Mouse (Mus musculus): ENCODE measurements at regions not wholly inside any gene's neighbourhood (a gene's known extent, or its start where the extent isn't known, plus 50 kb on each side); places are given as distances from the start of the nearest gene placed in this dataset.

DNA sequence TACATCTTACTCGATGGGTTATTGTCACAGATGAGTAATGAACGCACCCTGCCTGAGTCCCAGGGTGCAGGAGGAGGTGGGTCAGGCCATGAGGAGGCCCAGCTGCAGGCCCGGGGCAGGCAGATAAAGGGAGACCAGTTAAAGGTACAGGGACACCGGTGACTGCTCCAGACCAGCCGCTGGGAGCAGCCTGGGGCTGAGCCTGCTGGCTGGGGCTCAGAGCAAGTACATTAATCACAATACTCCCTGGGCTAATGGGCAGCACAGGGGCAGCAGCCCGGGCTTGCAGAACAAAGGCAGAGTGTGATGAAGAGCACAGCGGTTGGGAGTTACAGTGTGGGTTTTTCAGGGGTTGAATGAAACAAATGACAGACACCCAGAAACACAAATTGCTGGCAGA, 154.4 kb upstream of the Rnf219 start:
- no peak for DNase-seq (ENCODE audit: low spot score)

DNA sequence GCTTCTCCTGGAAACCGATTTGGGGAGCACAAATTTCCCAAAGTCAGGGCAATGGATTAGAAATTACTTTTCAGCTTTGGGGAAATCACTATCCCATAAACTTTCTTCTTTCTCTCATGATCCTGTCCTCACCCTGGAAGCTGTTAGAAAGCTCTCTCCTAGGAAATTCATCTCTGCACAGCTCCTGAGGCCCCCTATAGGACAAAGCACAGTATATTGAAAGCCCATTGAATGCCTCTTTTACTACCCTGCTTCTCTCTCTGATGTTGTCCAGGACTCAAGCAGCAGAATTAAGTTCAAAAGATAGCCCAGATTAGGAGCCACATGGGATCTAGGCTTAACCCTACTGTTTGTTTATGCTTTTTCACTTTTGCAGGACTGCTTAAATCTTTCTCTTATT, 139.3 kb upstream of the Rnf219 start:
- no peak for DNase-seq (ENCODE audit: low spot score)

DNA sequence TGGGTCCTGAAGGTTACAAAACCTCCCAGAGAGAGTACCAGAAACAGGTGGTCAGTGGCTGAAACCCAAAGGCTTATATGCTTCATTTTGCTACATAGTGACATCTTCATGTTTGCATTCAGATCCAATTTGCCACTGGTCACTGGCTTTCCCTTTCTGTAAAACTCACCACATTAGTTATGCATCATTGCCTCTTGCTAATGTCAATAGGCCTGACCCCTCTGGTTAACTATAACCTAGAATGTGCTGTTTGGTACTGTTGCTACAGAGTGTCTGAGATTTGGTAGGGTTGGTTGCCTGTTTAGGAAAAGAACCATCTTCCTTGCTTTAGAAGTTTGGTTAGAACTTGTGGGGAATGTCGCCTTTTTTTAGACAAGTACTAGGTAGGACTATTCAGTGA, 136.3 kb upstream of the Rnf219 start:
- DNase-seq (ENCODE audit: low spot score), result no peak

- no peak for DNase-seq (ENCODE audit: low spot score)
These were observed 127.5 kb upstream of the Rnf219 start for GRCm38 (mm10) chr14:104649980-104650379.

DNA sequence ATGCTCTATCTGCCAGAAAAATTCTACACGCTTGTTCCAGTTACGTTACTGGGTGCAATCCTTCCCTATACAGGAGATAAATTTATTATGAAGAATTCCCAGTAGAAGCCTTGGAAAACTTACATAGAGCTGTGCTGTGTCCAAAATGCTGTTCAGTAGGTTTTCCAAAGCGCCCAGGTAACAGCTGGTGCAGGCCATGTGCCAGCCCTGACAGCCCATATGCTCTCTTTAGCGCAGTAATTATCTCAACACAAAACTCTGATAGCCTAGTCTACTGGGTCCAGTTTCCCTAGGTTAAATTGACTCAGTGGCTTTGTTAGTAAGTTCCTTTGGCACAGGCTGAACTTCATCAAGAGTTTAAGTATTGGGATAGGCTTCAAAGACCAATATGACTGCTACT, 122.2 kb upstream of the Rnf219 start:
- no peak for DNase-seq (ENCODE audit: low spot score)

GRCm38 (mm10) chr14:104642783-104643182, 120.3 kb upstream of the Rnf219 start:
- no peak for DNase-seq (ENCODE audit: low spot score)

DNA sequence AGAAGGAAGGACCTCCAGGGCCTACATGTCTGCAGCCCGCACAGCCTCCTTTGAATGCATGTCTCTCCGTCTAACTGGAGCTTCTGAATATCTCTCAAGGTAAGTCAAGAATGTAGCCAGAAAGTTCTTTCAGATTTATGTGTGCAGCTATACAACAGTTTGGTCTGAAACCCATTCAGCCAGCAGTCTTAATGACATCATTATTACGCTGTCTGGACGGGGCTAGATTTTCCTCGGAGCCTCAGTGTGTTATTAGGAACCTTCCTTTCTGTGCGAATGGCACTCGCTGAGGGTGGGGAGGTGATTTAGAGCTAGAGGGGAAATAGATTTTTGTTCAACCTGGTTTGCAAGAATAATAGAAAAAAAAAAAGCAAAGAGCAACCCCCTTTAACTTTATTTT, 116.9 kb upstream of the Rnf219 start:
- no peak for DNase-seq (ENCODE audit: low spot score)

GRCm38 (mm10) chr14:104611467-104611866, 89.0 kb upstream of the Rnf219 start:
- DNase-seq (ENCODE audit: low spot score), result no peak

DNA sequence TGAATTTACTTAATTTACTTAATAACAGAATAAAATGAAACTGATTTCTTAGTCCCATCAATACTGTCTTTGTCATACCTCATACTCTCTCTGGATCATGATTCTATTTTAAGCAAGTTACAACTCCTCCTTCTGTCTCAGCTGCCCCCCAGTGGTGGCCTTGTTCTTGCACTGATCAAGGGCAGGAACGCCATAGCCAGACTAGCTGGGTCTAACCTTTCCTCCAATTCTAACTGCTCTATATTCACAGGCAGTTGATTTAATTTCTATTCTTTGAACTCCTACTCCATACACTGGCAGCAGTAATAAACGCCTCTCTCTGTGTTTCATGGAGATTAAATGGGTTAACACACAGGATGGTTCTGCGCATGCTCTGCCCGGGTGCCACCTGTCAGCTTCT, 87.9 kb upstream of the Rnf219 start:
- DNase-seq (ENCODE audit: low spot score), result no peak

- no peak for DNase-seq (ENCODE audit: low spot score)
These were observed 72.4 kb upstream of the Rnf219 start for GRCm38 (mm10) chr14:104594851-104595250.

All from layer of hippocampus, adult 11-12 months (tissue).